Mouse (Mus musculus) monocyte, adult 5-6 weeks (primary cell): ENCODE results near the gene Iqsec1. TPM values are rescaled to one million over a fixed set of nuclear protein-coding genes. Genes with fewer than 3 reads are reported as not detected.

Experiments used
- ATAC-seq: fragments of 153-309, 156-312 bp; replicated peaks from 2 replicates; pipeline ENCODE4 v1.8.0; 2017; ENCODE audit warnings: mild to moderate bottlenecking; ENCODE audit not compliant: low TSS enrichment, insufficient number of reproducible peaks, severe bottlenecking, poor library complexity, low FRiP score
- total RNA-seq: library from RNA; stranded (forward); fragments of 200-1000, 200-491, 200-594 nt; gene quantifications from 3 replicates; pipeline ENCODE4 v1.2.3, GENCODE M21; 2017

Gene Iqsec1
- total RNA-seq, result 16.6 to 50.9 TPM (median 25.0 TPM) in 3 replicates

DNA sequence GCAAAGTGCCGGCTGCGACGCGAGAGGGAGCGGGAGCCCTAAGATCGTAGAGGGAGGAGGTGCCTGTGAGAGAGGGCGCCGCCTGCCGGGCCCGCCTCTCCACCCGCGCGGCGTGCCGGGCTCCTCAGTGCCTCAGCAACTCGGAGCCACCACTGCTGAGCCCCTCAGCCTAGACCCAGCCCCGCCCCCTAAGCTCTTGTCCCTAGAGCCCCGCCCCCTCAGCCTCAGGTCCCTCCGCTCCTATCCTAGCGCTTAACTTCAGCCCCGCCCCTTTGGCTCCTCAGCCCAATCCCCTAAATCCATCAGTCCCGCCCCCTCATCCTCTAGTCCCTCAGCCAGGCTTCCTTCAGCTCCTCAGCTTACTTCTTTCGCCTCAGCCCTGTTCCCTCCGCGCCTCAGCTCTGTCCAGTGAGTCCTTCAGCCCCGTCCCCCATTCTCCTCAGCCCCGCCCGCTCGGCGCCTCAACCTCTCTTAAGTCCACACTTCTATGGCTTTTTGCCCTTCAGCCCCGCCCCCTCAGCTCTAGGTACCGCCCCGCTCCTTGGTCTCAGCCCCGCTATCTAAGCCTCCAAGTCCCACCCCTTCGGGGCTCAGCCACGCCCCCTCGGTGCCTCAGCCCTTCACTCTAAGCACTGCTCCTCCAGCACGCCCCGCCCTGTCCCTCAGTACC is at the start of gene Iqsec1:
Iqsec1 (minus strand) TSS at position 38 of the 670 bp plus-strand sequence.
- peak; percentile 54 for ATAC-seq

- ATAC-seq, result no peak
Measured at GRCm38 (mm10) chr6:91028256-91028655, 39.8 kb upstream of the Iqsec1 start.

DNA sequence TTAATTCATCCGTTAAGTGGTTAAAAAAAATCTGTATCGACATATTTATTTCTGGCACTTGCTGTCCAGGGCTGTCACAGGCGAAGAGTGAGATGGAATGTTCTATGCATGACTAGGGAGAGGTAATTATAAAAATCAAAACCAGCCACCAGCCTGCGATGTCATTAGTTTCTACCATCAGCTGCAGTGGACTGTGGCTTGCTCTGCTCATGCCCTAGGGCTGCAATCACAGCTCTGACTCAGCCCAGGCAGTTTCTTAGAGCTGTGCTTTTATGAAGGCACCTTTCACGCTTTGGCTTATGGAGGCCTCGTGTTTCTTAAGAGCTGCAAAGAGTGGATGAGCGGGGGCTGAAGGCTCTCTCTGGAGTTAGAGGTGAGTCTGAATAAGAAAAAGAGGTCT is 32.3 kb upstream of the Iqsec1 start:
- ATAC-seq, result no peak

- no peak for ATAC-seq
Measured at GRCm38 (mm10) chr6:91016600-91017230, 28.2 kb upstream of the Iqsec1 start.

GRCm38 (mm10) chr6:91014198-91014958 is 25.9 kb upstream of the Iqsec1 start:
- ATAC-seq, result no peak

DNA sequence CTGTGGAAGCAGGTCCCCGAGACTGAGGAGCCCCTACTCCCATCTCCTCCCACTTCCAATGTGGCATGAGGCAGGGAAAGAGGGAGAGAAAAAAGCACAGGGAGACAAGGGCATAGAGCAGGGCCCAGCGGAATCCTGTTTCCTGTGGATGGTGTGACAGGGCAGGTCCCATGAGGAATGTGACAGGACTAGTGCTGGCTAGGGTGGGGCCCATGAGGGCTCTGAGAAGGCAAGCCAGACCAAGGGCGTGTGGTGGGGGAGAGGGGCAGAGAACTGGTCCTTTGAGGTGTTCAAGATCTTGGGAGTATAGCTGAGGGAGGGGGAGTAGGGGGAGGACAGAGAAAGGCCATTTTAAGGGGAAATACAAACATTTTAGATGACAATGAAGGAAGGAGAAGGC is 24.0 kb upstream of the Iqsec1 start:
- no peak for ATAC-seq

DNA sequence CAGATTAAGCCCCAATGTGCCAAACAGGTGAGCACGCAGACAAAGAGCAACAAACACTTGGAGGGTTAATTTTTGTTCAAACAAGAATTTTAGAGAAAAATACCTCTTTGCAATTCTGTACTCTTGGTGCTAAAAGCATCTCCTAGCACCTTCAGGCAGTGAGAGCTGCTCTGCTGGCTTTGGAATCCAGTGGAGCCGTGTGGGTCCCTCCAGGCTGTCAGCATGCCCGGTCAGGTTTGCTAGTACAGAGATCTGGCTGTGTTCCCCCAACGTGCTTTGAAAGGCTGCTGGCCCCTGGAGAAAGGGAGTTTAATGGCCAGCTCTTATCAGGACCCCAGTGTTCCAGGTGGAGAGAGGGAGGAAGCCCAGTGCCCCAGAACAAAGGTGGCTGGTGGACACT is 23.1 kb upstream of the Iqsec1 start:
- no peak for ATAC-seq

DNA sequence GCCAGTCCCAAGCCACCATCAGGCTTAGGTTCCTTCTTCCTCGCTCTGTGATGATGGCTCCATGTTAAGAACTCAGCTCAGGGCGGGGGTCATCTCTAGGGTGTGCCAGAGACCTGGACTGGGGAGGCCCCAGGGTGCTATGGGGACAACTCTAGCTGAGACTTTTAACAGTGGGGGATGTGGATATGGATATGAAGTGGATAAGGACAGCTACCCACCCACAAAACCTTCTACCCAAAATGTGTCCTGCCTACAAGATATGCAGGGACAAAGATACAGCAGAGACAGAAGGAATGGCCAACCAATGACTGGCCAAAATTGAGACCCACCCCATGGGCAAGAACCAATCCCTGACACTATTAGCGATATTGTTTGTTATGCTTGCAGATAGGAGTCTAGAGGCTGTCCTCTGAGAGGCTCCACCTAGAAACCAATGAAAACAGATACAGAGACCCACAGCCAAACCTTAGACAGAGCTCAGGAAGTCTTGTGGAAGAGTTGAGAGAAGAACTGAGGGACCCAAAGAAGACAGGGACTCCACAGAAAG is 19.9 kb upstream of the Iqsec1 start:
- no peak for ATAC-seq

- ATAC-seq, result no peak
Measured at GRCm38 (mm10) chr6:91007207-91007606, 18.7 kb upstream of the Iqsec1 start.

GRCm38 (mm10) chr6:91004157-91004556 is 15.7 kb upstream of the Iqsec1 start:
- no peak for ATAC-seq

- ATAC-seq, result no peak
Measured at GRCm38 (mm10) chr6:91003310-91003995, 15.0 kb upstream of the Iqsec1 start.

- ATAC-seq, result no peak
Measured at GRCm38 (mm10) chr6:91001566-91001965, 13.1 kb upstream of the Iqsec1 start.

DNA sequence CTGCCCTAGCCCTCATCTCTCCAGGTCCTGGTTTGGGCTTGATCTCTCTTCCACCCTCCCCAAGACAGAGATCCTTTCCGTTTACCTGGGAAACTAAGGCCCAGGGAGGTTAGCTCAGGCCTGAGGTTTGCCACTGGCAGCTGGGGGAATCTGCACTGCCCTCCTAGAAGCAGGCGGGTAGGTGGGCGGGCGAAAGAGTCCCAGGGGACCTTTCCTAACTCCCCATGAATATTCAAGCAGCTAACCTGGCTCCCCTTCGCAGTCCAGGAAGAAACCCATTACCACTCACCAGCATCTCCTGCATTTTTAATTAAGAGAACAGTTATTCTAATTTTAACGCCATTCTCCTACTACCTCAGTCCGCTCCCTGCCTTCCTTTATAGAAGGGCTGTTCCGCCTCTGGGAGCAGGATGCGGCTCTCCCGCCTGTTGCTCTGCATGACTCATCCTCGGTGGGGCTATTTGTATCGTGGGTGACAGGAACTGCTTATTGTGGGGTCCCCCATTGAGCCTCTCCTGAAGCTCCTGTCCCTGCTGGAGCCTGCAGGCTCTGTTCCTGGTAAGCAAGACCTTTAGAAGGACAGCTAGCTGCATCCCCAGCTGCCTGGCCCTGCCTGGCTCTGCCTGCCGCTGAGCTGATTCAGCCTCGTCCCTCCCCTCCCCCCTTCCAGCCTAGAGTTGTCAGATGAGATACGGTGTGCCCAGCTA is 12.5 kb upstream of the Iqsec1 start:
- no peak for ATAC-seq

- ATAC-seq, result no peak
Measured at GRCm38 (mm10) chr6:90999176-90999575, 10.7 kb upstream of the Iqsec1 start.

DNA sequence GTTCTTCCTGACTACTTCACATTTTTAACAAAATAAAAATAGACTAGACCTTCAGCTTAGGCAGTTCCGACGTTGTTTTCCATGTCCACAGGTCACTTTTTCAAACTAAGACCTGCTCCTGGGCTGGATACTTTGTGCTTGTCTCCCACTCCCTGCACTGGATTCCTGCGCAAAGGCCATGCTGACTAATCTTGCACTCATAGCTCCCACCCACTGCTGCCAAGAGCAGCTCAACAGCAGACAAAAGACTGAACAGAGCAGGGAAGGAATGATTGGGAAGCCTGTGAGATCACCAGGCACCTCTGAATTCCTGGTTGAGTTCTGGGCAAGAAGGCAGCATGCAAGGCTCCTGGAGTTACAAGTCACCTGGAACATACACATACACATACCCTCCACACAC is 8.5 kb upstream of the Iqsec1 start:
- ATAC-seq, result no peak

DNA sequence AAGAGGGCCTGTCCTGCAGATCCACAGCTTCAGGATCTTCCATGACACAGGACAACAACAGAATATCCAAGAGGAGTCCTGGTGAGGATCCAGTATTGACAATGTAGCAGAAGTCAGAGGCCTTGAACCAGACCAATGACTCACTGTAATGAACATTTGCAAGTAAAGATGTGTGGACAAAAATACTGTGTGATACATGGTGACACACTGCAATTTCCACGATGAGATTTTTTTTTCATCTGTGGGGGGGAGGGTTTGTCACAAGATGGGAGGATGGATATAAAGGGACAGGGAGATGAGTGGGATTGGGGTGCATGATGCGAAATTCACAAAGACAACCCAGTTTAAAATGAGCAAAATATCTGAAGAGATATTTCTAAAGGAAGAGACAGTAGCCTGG is 7.7 kb upstream of the Iqsec1 start:
- no peak for ATAC-seq

GRCm38 (mm10) chr6:90988299-90988625 is 223 bp downstream of the Iqsec1 start:
- no peak for ATAC-seq

DNA sequence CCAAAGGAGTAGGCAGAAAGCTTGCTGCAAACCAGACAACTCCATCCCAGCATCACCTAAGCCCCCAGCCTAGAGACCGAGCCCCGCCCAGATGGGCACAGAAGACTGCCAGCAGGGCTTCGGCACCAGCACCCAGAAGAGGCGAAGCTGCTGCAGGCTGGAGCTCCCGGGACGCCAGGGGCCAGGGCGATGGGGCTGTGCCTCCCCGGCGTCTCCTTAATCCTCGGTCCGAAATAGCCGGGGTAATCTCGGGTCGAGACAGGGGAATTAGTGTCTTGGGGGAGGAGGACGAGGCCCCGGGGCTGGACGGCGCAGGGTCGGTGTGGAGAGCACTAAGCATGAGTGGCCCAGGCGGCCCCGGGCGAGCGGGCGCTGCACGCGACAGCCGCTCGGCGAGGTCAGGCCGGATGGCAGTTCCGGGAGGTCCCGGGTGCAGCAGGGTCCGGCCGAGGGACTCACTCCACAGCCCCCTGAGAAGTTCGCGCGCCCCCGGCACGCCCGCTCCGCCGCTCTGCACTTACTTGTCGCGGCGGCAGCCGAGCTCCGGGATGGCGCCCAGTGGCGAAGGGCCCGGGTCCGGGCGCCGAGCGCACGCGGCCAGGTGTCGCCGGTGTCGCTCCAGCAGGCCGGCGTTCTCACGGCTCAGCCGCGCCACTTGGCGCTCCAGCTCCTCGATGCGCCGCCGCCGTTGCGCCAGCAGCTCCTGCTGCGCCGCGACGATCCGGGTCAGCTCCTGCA is 755 bp downstream of the Iqsec1 start:
- no peak for ATAC-seq
